Mouse (Mus musculus) neutrophil, adult 83 days (primary cell): ENCODE data around the gene Kcnh5. TPM values are rescaled to one million over a fixed set of nuclear protein-coding genes. Genes with fewer than 3 reads are reported as not detected.

Source experiments
- total RNA-seq, 2 experiments: library from RNA; stranded (reverse); gene quantifications; one replicate each; pipeline ENCODE4 v1.2.4; 2023

Gene Kcnh5
- total RNA-seq = not detected

GRCm38 (mm10) chr12:75176691-75177645, at the start of gene Kcnh5:
TSS of gene Kcnh5 (minus strand) at chr12:75177332.

Other genes with a start within 250 kb of the Kcnh5 start
- gene Rhoj, start 131.0 kb upstream of the Kcnh5 start, total RNA-seq = under 1 TPM in 1 of 2 experiments, not detected in 1; 0.29 TPM
- not detected for gene Gphb5, start 239.4 kb upstream of the Kcnh5 start, total RNA-seq